Mouse (Mus musculus): ENCODE data around the gene Tmem41a. TPM values are rescaled to one million over a fixed set of nuclear protein-coding genes. Genes with fewer than 3 reads are reported as not detected.
"Not testable (repeated sequence)": the region's sequence is repeated elsewhere in the genome, so short reads cannot be mapped to it uniquely, and the experiment has no call there.

The Tmem41a gene
- total and polyA plus RNA-seq, 2 experiments from 2014 or later = 22.4 to 43.6 TPM

GRCm38 (mm10) chr16:21928471-21928870, 18.9 kb downstream of the Tmem41a start:
- H3K27ac ChIP-seq (ENCODE audit: low read depth) = no peak overlapping the region
- TF ChIP-seq CTCF (IDR thresholded peaks at IDR 0.05; ENCODE audit: low read depth) (no peak), EP300 (IDR thresholded peaks at IDR 0.05; ENCODE audit: low read depth) (no peak)
- no peak overlapping the region for H3K4me3 ChIP-seq (ENCODE audit: low read depth, low read length)
- H3K4me1 ChIP-seq (ENCODE audit: control insufficient read depth, insufficient read depth) = no peaks in the 10 kb centered on the region
- 72% methylated on average over 13 of the region's 13 CpGs for WGBS
- H3K27me3 ChIP-seq (ENCODE audit: control insufficient read depth, insufficient read depth, low read length) = no peaks in the 10 kb centered on the region
- ATAC-seq (ENCODE audit: insufficient read depth, low read depth) = no peak
- H3K9ac ChIP-seq (replicated peaks; ENCODE audit: low read depth, low read length) = no peak overlapping the region
- no peaks in the 10 kb centered on the region for H3K9me3 ChIP-seq (replicated peaks; ENCODE audit: control insufficient read depth, low read length)
- H3K4me2 ChIP-seq (ENCODE audit: low read depth, low read length) = no peak overlapping the region
- H3K36me3 ChIP-seq (replicated peaks; ENCODE audit: control insufficient read depth, insufficient read depth, low read length) = peaks cover 27% of the 10 kb centered on the region
- DNase-seq (ENCODE audit: low spot score) = no peak

GRCm38 (mm10) chr16:21916681-21917080, 30.7 kb downstream of the Tmem41a start:
- Histone ChIP-seq H3K9ac (replicated peaks; ENCODE audit: low read depth, low read length) (no peak overlapping the region), H3K27me3 (ENCODE audit: control insufficient read depth, insufficient read depth, low read length) (no peaks in the 10 kb centered on the region), H3K4me1 (ENCODE audit: control insufficient read depth, insufficient read depth) (no peaks in the 10 kb centered on the region), H3K27ac (ENCODE audit: low read depth) (no peak overlapping the region), H3K36me3 (replicated peaks; ENCODE audit: control insufficient read depth, insufficient read depth, low read length) (peaks cover 6% of the 10 kb centered on the region; the same call in 1 of the 2 replicates), H3K4me2 (ENCODE audit: low read depth, low read length) (no peak overlapping the region), H3K4me3 (ENCODE audit: low read depth, low read length) (no peak overlapping the region), H3K9me3 (replicated peaks; ENCODE audit: control insufficient read depth, low read length) (no peaks in the 10 kb centered on the region)
- TF ChIP-seq CTCF (IDR thresholded peaks at IDR 0.05; ENCODE audit: low read depth) (no peak), EP300 (IDR thresholded peaks at IDR 0.05; ENCODE audit: low read depth) (no peak)
- 63% methylated on average over 7 of the region's 7 CpGs for WGBS
- no peak for ATAC-seq (ENCODE audit: insufficient read depth, low read depth)
- no peak for DNase-seq (ENCODE audit: low spot score)

GRCm38 (mm10) chr16:21913347-21913746, 34.0 kb downstream of the Tmem41a start:
- no peaks in the 10 kb centered on the region for H3K9me3 ChIP-seq (replicated peaks; ENCODE audit: control insufficient read depth, low read length)
- TF ChIP-seq EP300 (IDR thresholded peaks at IDR 0.05; ENCODE audit: low read depth) (no peak), CTCF (IDR thresholded peaks at IDR 0.05; ENCODE audit: low read depth) (no peak)
- no peak overlapping the region for H3K4me3 ChIP-seq (ENCODE audit: low read depth, low read length)
- H3K4me1 ChIP-seq (ENCODE audit: control insufficient read depth, insufficient read depth) = no peaks in the 10 kb centered on the region
- DNase-seq (ENCODE audit: low spot score) (no peak), ATAC-seq (ENCODE audit: insufficient read depth, low read depth) (no peak)
- H3K4me2 ChIP-seq (ENCODE audit: low read depth, low read length) = no peak overlapping the region
- H3K27me3 ChIP-seq (ENCODE audit: control insufficient read depth, insufficient read depth, low read length) = no peaks in the 10 kb centered on the region
- no peak overlapping the region for H3K27ac ChIP-seq (ENCODE audit: low read depth)
- 88% methylated on average over 6 of the region's 6 CpGs for whole genome bisulfite sequencing
- H3K36me3 ChIP-seq (replicated peaks; ENCODE audit: control insufficient read depth, insufficient read depth, low read length) = peaks cover 4% of the 10 kb centered on the region; the same call in 1 of the 2 replicates
- H3K9ac ChIP-seq (replicated peaks; ENCODE audit: low read depth, low read length) = no peak overlapping the region

- not testable (repeated sequence) for ATAC-seq (ENCODE audit: insufficient read depth, low read depth); H3K27me3 ChIP-seq (ENCODE audit: control insufficient read depth, insufficient read depth, low read length); H3K9ac ChIP-seq (replicated peaks; ENCODE audit: low read depth, low read length); H3K36me3 ChIP-seq (replicated peaks; ENCODE audit: control insufficient read depth, insufficient read depth, low read length); H3K27ac ChIP-seq (ENCODE audit: low read depth); DNase-seq (ENCODE audit: low spot score); H3K9me3 ChIP-seq (replicated peaks; ENCODE audit: control insufficient read depth, low read length); H3K4me1 ChIP-seq (ENCODE audit: control insufficient read depth, insufficient read depth); H3K4me2 ChIP-seq (ENCODE audit: low read depth, low read length); H3K4me3 ChIP-seq (ENCODE audit: low read depth, low read length)
- 53% methylated on average over 6 of the region's 8 CpGs for WGBS
Measured at GRCm38 (mm10) chr16:21908906-21909305, 38.4 kb downstream of the Tmem41a start.

- Histone ChIP-seq H3K4me1 (ENCODE audit: control insufficient read depth, insufficient read depth) (no peaks in the 10 kb centered on the region), H3K4me2 (ENCODE audit: low read depth, low read length) (no peak overlapping the region), H3K4me3 (ENCODE audit: low read depth, low read length) (no peak overlapping the region), H3K9ac (replicated peaks; ENCODE audit: low read depth, low read length) (no peak overlapping the region), H3K27ac (ENCODE audit: low read depth) (no peak overlapping the region), H3K27me3 (ENCODE audit: control insufficient read depth, insufficient read depth, low read length) (no peaks in the 10 kb centered on the region), H3K9me3 (replicated peaks; ENCODE audit: control insufficient read depth, low read length) (no peaks in the 10 kb centered on the region), H3K36me3 (replicated peaks; ENCODE audit: control insufficient read depth, insufficient read depth, low read length) (0 out of 2 replicates have a peak, but pooled peaks cover 8% of the 10 kb centered on the region)
- ATAC-seq (ENCODE audit: insufficient read depth, low read depth) (no peak), DNase-seq (ENCODE audit: low spot score) (no peak)
- no peak for TF ChIP-seq EP300 (IDR thresholded peaks at IDR 0.05; ENCODE audit: low read depth)
- no peak for TF ChIP-seq CTCF (IDR thresholded peaks at IDR 0.05; ENCODE audit: low read depth)
- WGBS = 86% methylated on average over 6 of the region's 6 CpGs
Measured at GRCm38 (mm10) chr16:21906902-21907301, 40.5 kb downstream of the Tmem41a start.

GRCm38 (mm10) chr16:21905996-21906395, 41.4 kb downstream of the Tmem41a start:
- H3K9ac ChIP-seq (replicated peaks; ENCODE audit: low read depth, low read length) = no peak overlapping the region
- 85% methylated on average over 7 of the region's 7 CpGs for WGBS
- H3K4me2 ChIP-seq (ENCODE audit: low read depth, low read length) = no peak overlapping the region
- DNase-seq (ENCODE audit: low spot score) = no peak
- no peak overlapping the region for H3K4me3 ChIP-seq (ENCODE audit: low read depth, low read length)
- no peaks in the 10 kb centered on the region for H3K27me3 ChIP-seq (ENCODE audit: control insufficient read depth, insufficient read depth, low read length)
- no peak overlapping the region for H3K27ac ChIP-seq (ENCODE audit: low read depth)
- no peaks in the 10 kb centered on the region for H3K4me1 ChIP-seq (ENCODE audit: control insufficient read depth, insufficient read depth)
- 0 out of 2 replicates have a peak, but pooled peaks cover 8% of the 10 kb centered on the region for H3K36me3 ChIP-seq (replicated peaks; ENCODE audit: control insufficient read depth, insufficient read depth, low read length)
- ATAC-seq (ENCODE audit: insufficient read depth, low read depth) = no peak
- no peak for TF ChIP-seq EP300 (IDR thresholded peaks at IDR 0.05; ENCODE audit: low read depth)
- TF ChIP-seq CTCF (IDR thresholded peaks at IDR 0.05; ENCODE audit: low read depth) = no peak
- H3K9me3 ChIP-seq (replicated peaks; ENCODE audit: control insufficient read depth, low read length) = no peaks in the 10 kb centered on the region
